Mouse (Mus musculus): ENCODE measurements at regions not wholly inside any gene's neighbourhood (a gene's known extent, or its start where the extent isn't known, plus 50 kb on each side); places are given as distances from the start of the nearest gene placed in this dataset.

DNA sequence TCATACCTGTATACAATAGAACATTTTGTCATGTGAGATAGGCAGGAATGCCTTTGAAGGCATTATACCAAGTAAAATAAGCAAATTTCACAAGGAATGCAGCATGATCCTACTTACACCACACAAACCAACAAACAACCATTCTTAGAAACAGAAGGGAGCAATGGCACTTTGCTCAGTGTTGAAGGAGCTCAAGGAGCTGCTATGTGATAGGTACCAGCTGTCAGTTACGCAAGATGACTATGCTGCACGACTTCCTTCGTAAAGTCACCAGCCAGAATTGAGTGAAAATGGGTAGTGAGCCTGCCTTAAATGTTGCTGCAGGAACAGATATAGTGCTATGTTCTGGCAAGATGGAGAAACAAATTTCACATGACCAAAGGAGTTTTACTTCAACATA is 243.5 kb downstream of the Pcdh17 start:
- Histone ChIP-seq H3K9ac (no peak overlapping the region), H3K4me3 (ENCODE audit: low read depth, low read length) (no peak overlapping the region), H3K4me2 (ENCODE audit: low read depth) (no peak overlapping the region), H3K36me3 (ENCODE audit: insufficient read depth) (no peaks in the 10 kb centered on the region), H3K27me3 (ENCODE audit: insufficient read depth, low read length) (no peaks in the 10 kb centered on the region), H3K4me1 (ENCODE audit: insufficient read depth) (no peaks in the 10 kb centered on the region), H3K27ac (ENCODE audit: low read depth, low read length) (no peak overlapping the region), H3K9me3 (ENCODE audit: low read length) (no peaks in the 10 kb centered on the region)
- ATAC-seq = no peak
- no peak for TF ChIP-seq CTCF (IDR thresholded peaks at IDR 0.05; ENCODE audit: low read depth)
- DNase-seq = no peak
- WGBS = 69% methylated on average over 3 of the region's 3 CpGs

DNA sequence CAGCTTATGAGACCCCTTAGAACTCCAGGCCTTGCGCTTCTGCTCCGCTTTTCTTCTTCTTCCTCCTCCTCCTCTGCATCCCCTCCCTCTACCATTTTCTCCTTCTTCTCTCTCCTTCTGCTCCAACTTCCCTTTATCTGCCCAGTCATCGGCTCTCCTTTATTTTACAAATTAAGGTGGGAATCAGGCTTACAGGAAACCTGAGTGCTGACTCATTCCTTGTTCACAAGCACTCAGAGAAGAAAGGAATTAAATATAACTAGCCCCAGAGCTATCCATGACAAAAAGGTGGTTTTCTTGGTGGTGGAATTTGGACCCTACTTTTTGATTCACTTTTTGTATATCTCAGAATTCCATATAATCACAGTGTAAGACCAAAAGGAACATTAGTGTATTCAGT is 247.4 kb downstream of the Pcdh17 start:
- Histone ChIP-seq H3K27ac (ENCODE audit: low read depth, low read length) (no peak overlapping the region), H3K27me3 (ENCODE audit: insufficient read depth, low read length) (no peaks in the 10 kb centered on the region), H3K36me3 (ENCODE audit: insufficient read depth) (no peaks in the 10 kb centered on the region), H3K4me1 (ENCODE audit: insufficient read depth) (no peaks in the 10 kb centered on the region), H3K9me3 (ENCODE audit: low read length) (no peaks in the 10 kb centered on the region), H3K9ac (no peak overlapping the region), H3K4me3 (ENCODE audit: low read depth, low read length) (no peak overlapping the region), H3K4me2 (ENCODE audit: low read depth) (no peak overlapping the region)
- ATAC-seq (no peak), DNase-seq (no peak)
- 84% methylated on average over 3 of the region's 3 CpGs for WGBS
- TF ChIP-seq CTCF (IDR thresholded peaks at IDR 0.05; ENCODE audit: low read depth) = no peak

All from forebrain, postnatal 0 days (tissue).